In the genomic region with DNA sequence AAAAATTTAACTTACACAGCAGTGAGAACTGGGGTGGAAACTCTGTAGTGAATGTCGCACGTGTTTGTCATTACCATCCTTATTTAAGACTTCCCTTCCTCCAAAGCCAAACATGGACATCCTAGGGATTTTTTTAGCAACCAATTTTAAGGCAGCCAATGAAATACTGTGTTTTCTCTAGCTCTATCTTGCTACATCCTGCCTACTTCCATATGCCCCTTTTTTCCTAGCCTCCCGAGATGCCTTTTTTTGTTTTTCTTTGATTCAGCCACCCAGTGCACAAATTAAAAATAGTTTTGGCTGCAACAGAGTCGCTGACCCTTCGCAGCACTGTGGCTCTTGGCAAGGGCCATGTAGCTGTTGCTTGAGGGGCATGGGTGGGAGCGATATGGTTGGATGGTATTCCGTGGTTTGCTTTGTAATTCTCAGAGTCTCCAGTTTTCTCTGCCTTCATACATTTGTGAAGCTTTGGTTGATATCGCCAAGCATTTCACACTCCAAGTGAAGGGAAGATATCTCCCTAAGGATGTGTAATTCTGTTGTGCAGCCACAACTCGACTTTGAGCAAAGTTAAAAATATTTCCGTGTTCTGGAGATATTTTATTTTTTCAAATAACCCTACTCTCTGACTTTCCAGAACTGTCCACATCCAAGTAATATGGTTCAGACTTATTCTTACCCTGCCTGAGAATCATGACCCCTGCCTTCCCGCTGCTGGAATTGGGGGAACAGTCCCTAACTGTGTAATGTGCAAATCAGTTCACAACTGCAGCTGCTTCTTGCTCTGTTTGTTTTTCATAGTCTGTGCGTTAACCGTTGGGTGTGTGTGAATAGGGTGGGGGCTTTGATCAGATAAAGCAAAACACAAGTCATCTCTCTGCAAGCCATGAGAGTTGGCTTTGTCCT, we compare ENCODE assay signal across 10 mouse cellular contexts.
DNase-seq lines count a peak whose midpoint lies in the region; ATAC-seq and TF ChIP-seq lines count a peak whose summit lies in the region.
"Had no signal": no experiment of that assay in that cellular context is flagged by ENCODE, and none has a peak within 500 bp of the region (broad histone marks: within the 10 kb centered on the region; RNA-seq: fewer than 3 reads in every experiment).

No protein-coding gene starts in this region.

- peak overlapping the region; percentile 28 for H3K4me3 ChIP-seq in gastrocnemius, adult 2 months
- no peak overlapping the region for H3K4me3 ChIP-seq in neural tube, embryonic 13.5 days
- no peak overlapping the region for H3K4me3 ChIP-seq in neural tube, embryonic 15.5 days (replicated peaks)
- H3K4me3 ChIP-seq in intestine, embryonic 15.5 days (replicated peaks) = no peak overlapping the region
- H3K4me3 ChIP-seq: heart, adult 2 months had no signal

- H3K4me2 ChIP-seq in neural tube, embryonic 13.5 days = no peak overlapping the region
- H3K4me2 ChIP-seq in neural tube, embryonic 15.5 days = no peak overlapping the region
- H3K4me2 ChIP-seq in intestine, embryonic 15.5 days (replicated peaks) = no peak overlapping the region

- H3K4me1 ChIP-seq in neural tube, embryonic 13.5 days (replicated peaks) = no peaks in the 10 kb centered on the region; the same call in none of the 2 replicates
- 0 out of 2 replicates have a peak, but pooled peaks cover 5% of the 10 kb centered on the region for H3K4me1 ChIP-seq in neural tube, embryonic 15.5 days
- H3K4me1 ChIP-seq in intestine, embryonic 15.5 days (replicated peaks) = no peaks in the 10 kb centered on the region

- H3K36me3 ChIP-seq in neural tube, embryonic 13.5 days = no peaks in the 10 kb centered on the region
- no peaks in the 10 kb centered on the region for H3K36me3 ChIP-seq in neural tube, embryonic 15.5 days
- H3K36me3 ChIP-seq in intestine, embryonic 15.5 days = no peaks in the 10 kb centered on the region

- H3K9me3 ChIP-seq in neural tube, embryonic 13.5 days = no peaks in the 10 kb centered on the region
- no peaks in the 10 kb centered on the region for H3K9me3 ChIP-seq in neural tube, embryonic 15.5 days (replicated peaks)
- H3K9me3 ChIP-seq in intestine, embryonic 15.5 days = no peaks in the 10 kb centered on the region

- WGBS in neural tube, embryonic 13.5 days = 71% methylated on average over 13 of the region's 13 CpGs
- 70% methylated on average over 13 of the region's 13 CpGs for WGBS in neural tube, embryonic 15.5 days
- WGBS in intestine, embryonic 15.5 days = 72% methylated on average over 13 of the region's 13 CpGs

- intact Hi-C loops in gastrocnemius, adult 2 months (cut with DNase I) = no loop called here

- TF ChIP-seq CTCF in gastrocnemius, adult 2 months (IDR thresholded peaks at IDR 0.05) = no peak

- no peak for DNase-seq in gastrocnemius, adult 2 months
- no peak for DNase-seq in gastrocnemius, adult 8-10 months (ENCODE audit: low spot score in 2 of 2)
- DNase-seq in layer of hippocampus, adult 8-10 months (ENCODE audit: low spot score in 2 of 2) = peak; percentile 4 to 9
- no peak for DNase-seq in ovary, postnatal 14 days (ENCODE audit: low spot score)
- no peak for DNase-seq in urinary bladder, postnatal 10 days (ENCODE audit: low spot score)
- DNase-seq: adrenal gland, postnatal 14 days; heart, adult 2 months had no signal

- no peaks in the 10 kb centered on the region for H3K27me3 ChIP-seq in neural tube, embryonic 13.5 days
- no peaks in the 10 kb centered on the region for H3K27me3 ChIP-seq in neural tube, embryonic 15.5 days (replicated peaks)
- no peaks in the 10 kb centered on the region for H3K27me3 ChIP-seq in intestine, embryonic 15.5 days (replicated peaks)

- H3K9ac ChIP-seq in neural tube, embryonic 13.5 days = no peak overlapping the region
- H3K9ac ChIP-seq in neural tube, embryonic 15.5 days (replicated peaks) = no peak overlapping the region
- no peak overlapping the region for H3K9ac ChIP-seq in intestine, embryonic 15.5 days

- H3K27ac ChIP-seq in gastrocnemius, adult 2 months = peak overlapping the region; percentile 48; the same call in 1 of the 2 replicates
- H3K27ac ChIP-seq in neural tube, embryonic 13.5 days (replicated peaks) = no peak overlapping the region
- no peak overlapping the region for H3K27ac ChIP-seq in neural tube, embryonic 15.5 days (replicated peaks)
- no peak overlapping the region for H3K27ac ChIP-seq in intestine, embryonic 15.5 days
- H3K27ac ChIP-seq: heart, adult 2 months had no signal

- peak; percentile 8; the same call in 1 of the 2 replicates for ATAC-seq in neural tube, embryonic 13.5 days (ENCODE audit: low read depth)
- ATAC-seq in neural tube, embryonic 15.5 days (ENCODE audit: low FRiP score) = no peak
- ATAC-seq in intestine, embryonic 15.5 days = no peak

Comparison
In these comparisons a context has a peak if more than half of its experiments do, and no peak if none do; other contexts are left out.
1. DNase-seq: peak in layer of hippocampus, adult 8-10 months (2 of 2); none in gastrocnemius, adult 2 months (single experiment), gastrocnemius, adult 8-10 months (0 of 2), ovary, postnatal 14 days (single experiment) and urinary bladder, postnatal 10 days (single experiment).